ENCODE assay signal across 24 mouse cellular contexts in genomic region chr6:41256424-41256823, GRCm38 (mm10). TPM values are rescaled to one million over a fixed set of nuclear protein-coding genes. Genes with fewer than 3 reads are reported as not detected.
"Had no signal": no experiment of that assay in that cellular context is flagged by ENCODE, and none has a peak within 500 bp of the region (broad histone marks: within the 10 kb centered on the region; RNA-seq: fewer than 3 reads in every experiment).

No protein-coding gene starts in this region.

- H3K27me3 ChIP-seq: midbrain, embryonic 12.5 days; neural tube, embryonic 13.5 days; neural tube, embryonic 15.5 days had no signal

- DNase-seq: lung, adult 18-20 months; lung, embryonic 14.5 days; lung, postnatal 10 days; lung, postnatal 4 days; midbrain, embryonic 14.5 days; retina, postnatal 1 day; right cerebral cortex, adult 18-20 months; right cerebral cortex, postnatal 25 days; right cerebral cortex, postnatal 4 days; spleen, adult 18-20 months; thymus, adult 18-20 months; thymus, postnatal 14 days; thymus, postnatal 36 days had no signal

- H3K4me1 ChIP-seq: midbrain, embryonic 10.5 days; midbrain, embryonic 12.5 days; neural tube, embryonic 13.5 days; neural tube, embryonic 15.5 days had no signal

- H3K36me3 ChIP-seq: midbrain, embryonic 10.5 days; midbrain, embryonic 12.5 days; neural tube, embryonic 13.5 days; neural tube, embryonic 15.5 days had no signal

- H3K4me2 ChIP-seq: lung, embryonic 14.5 days; midbrain, embryonic 12.5 days; neural tube, embryonic 13.5 days; neural tube, embryonic 15.5 days had no signal

- H3K9ac ChIP-seq: lung, embryonic 14.5 days; midbrain, embryonic 12.5 days; neural tube, embryonic 13.5 days; neural tube, embryonic 15.5 days had no signal

- H3K9me3 ChIP-seq: midbrain, embryonic 10.5 days; midbrain, embryonic 12.5 days; neural tube, embryonic 13.5 days; neural tube, embryonic 15.5 days had no signal

- ATAC-seq: midbrain, embryonic 16.5 days had no signal

- H3K4me3 ChIP-seq: midbrain, embryonic 10.5 days; midbrain, embryonic 12.5 days; myocyte; neural tube, embryonic 13.5 days; neural tube, embryonic 15.5 days had no signal

- H3K27ac ChIP-seq: midbrain, embryonic 10.5 days; midbrain, embryonic 12.5 days; neural tube, embryonic 13.5 days; neural tube, embryonic 15.5 days had no signal

RNA-seq across cellular contexts. Expression of gene Try4, which starts 45.6 kb away (rescaled TPM):
- total RNA-seq: megakaryocyte, adult 5-6 weeks; megakaryocyte-erythroid progenitor cell, adult 5-6 weeks had no signal
- polyA plus RNA-seq: lung, embryonic 14.5 days; lung, embryonic 16.5 days; midbrain, embryonic 10.5 days; midbrain, embryonic 12.5 days; midbrain, embryonic 14.5 days; midbrain, embryonic 16.5 days; myocyte; neural tube, embryonic 11.5 days; neural tube, embryonic 13.5 days; neural tube, embryonic 15.5 days; stomach, embryonic 14.5 days had no signal
